Mouse (Mus musculus) C2C12 (cell line): ENCODE results near the gene Ngf.

ENCODE experiments used
- CEBPB ChIP-seq: IDR thresholded peaks from one replicate; pipeline ENCODE4 v1.6.1; 2011; ENCODE audit warnings: low read depth, mild to moderate bottlenecking, control low read depth, moderate library complexity
- CTCF ChIP-seq: IDR thresholded peaks from one replicate; pipeline ENCODE4 v1.5.1; 2011; ENCODE audit not compliant: control insufficient read depth, insufficient read depth, insufficient read length
- FOSL1 ChIP-seq: IDR thresholded peaks from one replicate; pipeline ENCODE4 v1.8.0; 2011; ENCODE audit warnings: mild to moderate bottlenecking, low read length; ENCODE audit not compliant: poor library complexity, insufficient read depth, severe bottlenecking
- MAX ChIP-seq: IDR thresholded peaks from one replicate; pipeline ENCODE4 v1.6.1; 2011; ENCODE audit warnings: mild to moderate bottlenecking, control low read depth
- MYOD1 ChIP-seq: IDR thresholded peaks from one replicate; pipeline ENCODE4 v1.6.1; 2011; ENCODE audit warnings: low read depth; ENCODE audit not compliant: control insufficient read depth, insufficient read length
- MYOG ChIP-seq: IDR thresholded peaks from one replicate; pipeline ENCODE4 v1.6.1; 2011; ENCODE audit not compliant: control insufficient read depth, insufficient read length; ENCODE audit errors: extremely low read depth
- USF1 ChIP-seq: IDR thresholded peaks from one replicate; pipeline ENCODE4 v1.6.1; 2011; ENCODE audit warnings: low read depth, mild to moderate bottlenecking, control low read depth, moderate library complexity

DNA sequence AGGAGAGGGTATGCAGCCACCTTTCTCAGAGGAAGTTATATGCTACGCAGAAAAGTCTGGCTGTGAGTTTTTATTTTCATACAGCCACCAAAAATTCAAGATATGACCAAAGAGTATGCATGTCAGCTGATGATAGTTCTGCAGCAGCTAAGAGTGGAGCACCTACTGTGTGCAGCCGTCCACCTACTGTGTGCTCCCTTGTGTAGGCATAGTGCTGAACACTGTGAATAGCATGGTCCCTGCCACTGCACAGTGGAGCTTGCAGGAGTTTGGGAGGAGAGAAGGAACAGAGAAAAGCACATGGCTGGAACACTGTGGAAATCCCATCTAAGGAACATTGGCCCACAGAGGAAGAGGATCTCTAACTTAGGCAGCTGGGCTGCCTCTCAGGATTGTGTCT, 6.4 kb upstream of the Ngf start:
- no peak for TF ChIP-seq CEBPB
- TF ChIP-seq CTCF: no peak
- TF ChIP-seq FOSL1: no peak
- TF ChIP-seq MYOD1: no peak
- no peak for TF ChIP-seq MYOG
- TF ChIP-seq USF1: no peak
- no peak for TF ChIP-seq MAX
